Mouse (Mus musculus): ENCODE measurements around the gene Pde4b.

- TF ChIP-seq POLR2A (IDR thresholded peaks at IDR 0.05; ENCODE audit: control insufficient read depth, extremely low read depth, insufficient read depth, low read length, poor library complexity), result no peak
- TF ChIP-seq CTCF (IDR thresholded peaks at IDR 0.05; ENCODE audit: borderline replicate concordance, control insufficient read depth, extremely low read depth, insufficient read depth, low read length, poor library complexity), result no peak
Observed at GRCm38 (mm10) chr4:102630261-102630660, 542.9 kb downstream of the Pde4b start.

Data from thymus, adult 2 months (tissue).